ENCODE assay signal across 11 mouse cellular contexts in genomic region chr3:102205458-102205830, GRCm38 (mm10). TPM values are rescaled to one million over a fixed set of nuclear protein-coding genes. Genes with fewer than 3 reads are reported as not detected.
DNase-seq lines count a peak whose midpoint lies in the region; ATAC-seq lines count a peak whose summit lies in the region.
"Had no signal": no experiment of that assay in that cellular context is flagged by ENCODE, and none has a peak within 500 bp of the region (broad histone marks: within the 10 kb centered on the region; RNA-seq: fewer than 3 reads in every experiment).

No protein-coding gene starts in this region.

- WGBS in hindbrain, embryonic 12.5 days: 2% methylated on average over 7 of the region's 7 CpGs
- 4% methylated on average over 7 of the region's 7 CpGs for WGBS in midbrain, embryonic 10.5 days

- no peaks in the 10 kb centered on the region for H3K36me3 ChIP-seq in hindbrain, embryonic 12.5 days
- H3K36me3 ChIP-seq in midbrain, embryonic 10.5 days: no peaks in the 10 kb centered on the region

- H3K4me3 ChIP-seq in hindbrain, embryonic 12.5 days: peak overlapping the region; percentile 59; the same call in 1 of the 2 replicates
- peak overlapping the region; percentile 83 for H3K4me3 ChIP-seq in midbrain, embryonic 10.5 days

- H3K9me3 ChIP-seq in hindbrain, embryonic 12.5 days (replicated peaks): no peaks in the 10 kb centered on the region
- H3K9me3 ChIP-seq in midbrain, embryonic 10.5 days (replicated peaks): no peaks in the 10 kb centered on the region

- H3K27ac ChIP-seq in hindbrain, embryonic 12.5 days: no peak overlapping the region
- no peak overlapping the region for H3K27ac ChIP-seq in midbrain, embryonic 10.5 days (replicated peaks)

- peak; percentile 52 for DNase-seq in embryo, embryonic 10 days (ENCODE audit: low spot score)
- no peak for DNase-seq in embryo, embryonic 10.5 days (ENCODE audit: low spot score)
- peak; percentile 21 for DNase-seq in Muller cell, postnatal 12 days (ENCODE audit: inconsistent ontology term)
- no peak for DNase-seq in midbrain, embryonic 10.5 days (ENCODE audit: low spot score)
- no peak for DNase-seq in frontal cortex, postnatal 25 days (ENCODE audit: low spot score in 2 of 2)
- no peak for DNase-seq in right cerebral cortex, postnatal 4 days
- no peak for DNase-seq in right cerebral cortex, adult 18-20 months
- DNase-seq: cerebellum, adult 8-10 months; gastrocnemius, postnatal 14 days; layer of hippocampus, postnatal 36 days had no signal

- no peak overlapping the region for H3K9ac ChIP-seq in hindbrain, embryonic 12.5 days

- no peak for ATAC-seq in hindbrain, embryonic 12.5 days (ENCODE audit: low FRiP score)

- H3K4me2 ChIP-seq in hindbrain, embryonic 12.5 days (replicated peaks): peak overlapping the region; percentile 94

- peaks cover 42% of the 10 kb centered on the region for H3K27me3 ChIP-seq in hindbrain, embryonic 12.5 days
- H3K27me3 ChIP-seq in midbrain, embryonic 10.5 days (ENCODE audit: low read depth, poor library complexity, severe bottlenecking): peaks cover 76% of the 10 kb centered on the region

- H3K4me1 ChIP-seq in hindbrain, embryonic 12.5 days: peaks cover 22% of the 10 kb centered on the region
- H3K4me1 ChIP-seq in midbrain, embryonic 10.5 days: peaks cover 41% of the 10 kb centered on the region

RNA-seq across cellular contexts. Expression of gene Vangl1, which starts 1.0 kb away (rescaled TPM):
- 11.1 and 15.2 TPM in 2 replicates for polyA plus RNA-seq in hindbrain, embryonic 12.5 days (2016; fragmentation: Nextera tagmentation; extraction: Ambion mirVana)
- polyA plus RNA-seq in midbrain, embryonic 10.5 days (2016; fragmentation: Nextera tagmentation; extraction: Ambion mirVana): 11.0 and 13.1 TPM in 2 replicates

Comparison
In these comparisons a context has a peak if more than half of its experiments do, and no peak if none do; other contexts are left out.
1. DNase-seq: peak in embryo, embryonic 10 days (single experiment) and Muller cell, postnatal 12 days (single experiment); none in embryo, embryonic 10.5 days (single experiment), midbrain, embryonic 10.5 days (single experiment), frontal cortex, postnatal 25 days (0 of 2), right cerebral cortex, postnatal 4 days (single experiment) and right cerebral cortex, adult 18-20 months (single experiment).